Mouse (Mus musculus) urinary bladder, adult 2 months (tissue): ENCODE measurements around the gene Ccdc81. TPM values are rescaled to one million over a fixed set of nuclear protein-coding genes. Genes with fewer than 3 reads are reported as not detected.
A peak's percentile ranks its signal among the peaks of the same experiment; 100 is the strongest.

Experiments used
- DNase-seq: peaks from one replicate; pipeline ENCODE4 v3.0.0; 2022; ENCODE audit warnings: low spot score
- polyA plus RNA-seq: library from polyadenylated mRNA; depleted of rRNA; stranded (reverse); fragments of >200 nt; gene quantifications from 2 replicates; pipeline ENCODE4 v1.2.3, GENCODE M21; 2012; rRNA removed

Gene Ccdc81
- 0.04 and 0.12 TPM in 2 replicates for polyA plus RNA-seq

DNA sequence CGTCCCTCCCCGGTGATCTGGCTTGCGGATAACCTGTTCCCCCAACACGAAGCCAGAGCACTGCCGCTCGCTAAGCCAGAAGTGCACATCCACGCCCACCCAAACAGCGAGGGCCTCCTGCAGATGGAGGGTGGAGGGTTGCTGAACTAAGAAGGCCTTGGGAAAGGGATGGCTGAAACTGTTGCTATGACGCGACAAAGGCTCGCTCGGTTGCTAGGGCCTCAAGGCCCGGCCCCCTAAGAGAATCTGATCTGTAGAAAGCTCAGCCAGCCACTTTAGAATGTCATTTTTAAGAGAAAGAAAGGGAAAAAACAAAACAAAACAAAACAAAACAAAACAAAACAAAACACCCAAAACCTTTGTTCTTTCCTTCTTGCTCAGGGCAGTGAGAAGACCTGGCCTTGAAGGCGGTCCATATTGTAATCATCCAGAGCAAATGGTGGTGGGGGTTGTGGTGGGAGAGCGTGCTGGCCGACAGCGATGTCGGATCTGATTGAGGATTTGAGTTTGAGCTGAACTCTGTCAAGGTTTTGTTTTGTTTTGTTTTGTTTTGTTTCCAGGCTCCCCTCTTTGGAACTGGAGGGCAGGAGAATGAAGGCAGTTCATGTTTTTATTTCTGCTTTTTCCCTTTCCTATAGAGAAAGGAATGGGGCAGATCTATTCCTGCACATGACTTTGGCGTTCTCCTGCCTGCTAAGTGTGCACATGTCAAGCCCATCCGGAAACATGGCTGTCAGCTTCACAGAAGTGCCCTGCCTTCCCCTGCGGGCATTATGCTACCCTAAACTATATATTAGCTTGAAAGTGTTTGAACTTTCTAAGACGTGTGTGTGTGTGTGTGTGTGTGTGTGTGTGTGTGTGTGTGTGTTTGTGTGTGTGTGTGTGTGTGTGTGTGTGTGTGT lies at the start of gene Ccdc81:
Gene Ccdc81, minus strand, starts transcription at position 188 of the 902 bp plus-strand sequence.
- no peak for DNase-seq

GRCm38 (mm10) chr7:89949403-89949802 lies 46.0 kb upstream of the Ccdc81 start:
- DNase-seq: no peak

- DNase-seq: no peak
Observed at GRCm38 (mm10) chr7:89948026-89948425, 44.6 kb upstream of the Ccdc81 start.

GRCm38 (mm10) chr7:89940571-89941463 lies 37.4 kb upstream of the Ccdc81 start, which contains the start of gene Hikeshi:
Gene Hikeshi (minus strand): TSS chr7:89941204.
- peak; percentile 71 for DNase-seq

DNA sequence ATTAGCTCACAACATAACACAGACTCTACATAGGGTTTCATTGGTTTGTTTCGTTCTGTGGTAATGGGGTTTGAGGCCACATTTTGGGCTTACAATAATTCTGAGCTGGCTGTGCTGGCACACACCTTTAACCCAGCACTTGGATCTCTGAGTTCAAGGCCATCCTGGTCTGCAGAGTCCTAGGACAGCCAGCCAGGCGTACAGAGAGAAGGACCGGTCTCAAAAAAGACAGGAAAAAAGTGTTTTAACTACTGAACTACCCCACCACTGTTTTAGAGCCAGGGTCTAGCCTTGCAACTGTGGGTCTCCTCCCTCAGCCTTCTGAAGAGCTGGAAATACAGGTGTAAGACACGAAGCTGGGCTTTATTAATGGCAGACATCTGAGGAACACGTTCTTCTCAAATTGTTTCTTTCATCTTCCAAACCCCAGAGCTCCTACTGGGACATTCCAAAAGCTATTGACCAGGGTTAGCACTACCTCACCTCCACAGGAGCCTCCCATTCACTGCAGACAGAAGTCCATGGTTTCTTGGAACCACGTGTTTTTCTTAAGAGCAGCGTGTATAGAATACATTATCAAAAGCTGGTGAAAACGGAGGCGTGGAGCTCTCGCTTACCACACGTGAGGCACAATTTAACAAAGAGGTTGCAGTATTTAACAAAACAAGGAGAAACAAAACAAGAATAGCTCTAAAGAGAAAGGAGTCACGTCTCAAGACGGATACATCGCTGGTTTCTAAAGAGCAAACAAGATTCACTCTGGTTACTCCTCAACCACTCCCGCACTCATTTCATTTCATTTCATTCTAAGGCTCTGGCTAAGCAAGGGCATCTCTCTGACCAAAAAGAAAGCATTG lies 36.3 kb upstream of the Ccdc81 start:
- no peak for DNase-seq

DNA sequence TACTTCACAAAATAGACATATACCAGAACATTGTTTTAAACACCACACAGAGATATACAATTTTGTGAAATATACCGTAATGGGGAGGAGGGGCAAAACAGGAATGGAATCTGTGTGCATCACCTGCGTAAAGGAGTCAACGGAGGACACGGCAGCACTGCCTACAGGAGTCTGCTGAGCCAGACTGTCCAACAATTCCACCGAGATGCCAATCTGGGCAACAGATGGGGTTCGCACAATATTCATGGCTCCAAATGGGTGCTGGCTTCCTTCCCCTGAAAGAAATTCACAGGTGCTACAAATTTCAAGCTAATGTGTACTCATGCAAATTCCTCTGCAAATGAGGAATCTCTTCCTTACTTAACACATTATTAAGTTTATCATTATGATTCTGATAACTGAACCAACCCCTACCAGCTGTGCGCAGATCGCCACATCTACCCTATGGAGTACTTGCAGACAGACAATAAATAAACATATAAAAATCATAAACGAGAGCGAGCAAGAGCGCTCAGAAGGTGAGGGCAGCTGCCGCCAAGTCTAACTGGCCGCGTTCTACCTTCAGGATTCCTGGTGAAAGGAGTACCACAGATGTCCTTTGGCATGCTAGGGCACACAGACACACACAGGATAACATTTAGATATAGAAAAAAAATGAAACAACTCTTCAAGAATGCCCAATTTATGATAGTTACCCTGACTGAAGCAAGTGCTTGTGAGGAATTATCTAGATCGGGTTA lies 20.2 kb upstream of the Ccdc81 start:
- no peak for DNase-seq

GRCm38 (mm10) chr7:89917776-89918175 lies 14.3 kb upstream of the Ccdc81 start:
- DNase-seq: no peak

- DNase-seq: no peak
Observed at GRCm38 (mm10) chr7:89916711-89917110, 13.3 kb upstream of the Ccdc81 start.

- no peak for DNase-seq
Observed at GRCm38 (mm10) chr7:89913432-89914158, 10.2 kb upstream of the Ccdc81 start.

DNA sequence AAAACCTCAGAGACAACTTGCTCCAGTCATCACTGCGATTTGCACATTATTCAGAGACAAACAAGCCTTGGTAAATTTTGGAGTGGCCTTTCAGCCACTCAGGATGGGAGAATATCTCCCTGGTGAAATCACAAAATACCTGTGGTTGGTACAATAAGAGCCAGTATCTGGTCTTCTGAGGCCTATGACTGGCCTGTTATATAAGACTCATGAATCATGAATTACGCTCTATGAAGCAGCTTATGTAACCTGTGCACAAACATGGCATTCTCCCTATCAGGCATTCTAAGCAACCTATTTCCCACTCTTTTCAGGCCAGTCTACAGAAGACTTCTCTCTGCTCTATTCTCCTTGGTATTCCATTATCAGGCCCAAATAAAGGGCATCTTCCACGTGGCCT lies 8.9 kb upstream of the Ccdc81 start:
- no peak for DNase-seq

DNA sequence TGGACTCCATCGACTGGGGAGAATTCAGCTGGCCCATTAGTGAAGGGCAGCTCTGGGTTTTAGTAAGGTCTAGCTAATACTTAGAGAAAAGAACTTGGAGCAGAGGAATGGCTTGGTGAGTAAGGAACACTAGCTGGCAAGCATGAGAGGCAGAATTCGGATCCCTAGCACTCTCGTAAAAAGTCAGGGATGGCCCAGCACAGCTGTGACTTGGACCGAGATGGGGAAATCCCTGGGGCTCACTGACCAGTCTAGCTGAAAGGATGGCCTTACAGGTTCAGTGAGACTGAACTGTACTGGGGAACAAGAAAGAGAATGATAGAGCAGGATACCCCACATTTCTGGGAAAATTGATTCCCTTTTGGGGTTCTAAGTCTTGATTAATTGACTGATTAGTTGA lies 6.3 kb upstream of the Ccdc81 start:
- no peak for DNase-seq

GRCm38 (mm10) chr7:89908899-89909621 lies 5.6 kb upstream of the Ccdc81 start:
- no peak for DNase-seq

DNA sequence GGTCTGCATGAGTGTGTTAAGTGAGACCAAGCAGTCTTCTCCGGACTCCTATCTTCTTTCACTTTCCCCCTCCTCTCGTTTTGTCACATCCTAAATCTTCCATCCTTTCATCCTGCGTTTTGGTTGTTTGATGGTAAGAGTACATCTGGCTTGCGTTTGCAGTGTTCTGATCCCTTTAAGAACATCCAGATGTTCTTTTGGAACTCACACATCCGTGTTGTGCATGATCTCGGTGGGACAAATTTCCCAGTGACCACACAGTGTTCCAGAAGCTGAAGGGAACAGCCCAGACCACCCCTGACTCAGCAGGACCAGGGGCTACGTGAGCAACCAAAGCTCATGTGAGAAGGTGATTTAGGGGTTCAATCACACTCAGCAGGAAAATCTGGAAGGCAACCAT lies 5.0 kb upstream of the Ccdc81 start:
- DNase-seq: no peak

- no peak for DNase-seq
Observed at GRCm38 (mm10) chr7:89907950-89908349, 4.5 kb upstream of the Ccdc81 start.

GRCm38 (mm10) chr7:89903007-89903406 lies 422 bp downstream of the Ccdc81 start:
- no peak for DNase-seq

DNA sequence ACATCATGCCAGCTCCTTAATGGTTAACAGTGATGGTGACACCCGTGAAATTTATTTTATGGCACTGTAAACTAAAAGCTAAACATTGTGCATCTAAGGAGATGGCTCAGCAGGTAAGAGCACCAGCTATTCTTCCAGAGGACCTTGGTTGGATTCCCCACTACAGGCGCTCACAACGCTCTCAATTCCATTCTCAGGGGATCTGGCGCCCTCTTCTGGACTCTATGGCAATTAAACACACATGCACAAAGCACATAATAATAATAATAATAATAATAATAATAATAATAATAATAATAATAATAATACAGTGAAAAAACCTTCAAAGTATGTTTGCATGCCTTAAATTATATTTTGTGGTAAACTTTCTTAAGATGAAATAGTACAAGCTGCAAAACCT lies 11.6 kb downstream of the Ccdc81 start:
- DNase-seq: no peak

- DNase-seq: no peak
Observed at GRCm38 (mm10) chr7:89891412-89891811, 12.0 kb downstream of the Ccdc81 start.

- no peak for DNase-seq
Observed at GRCm38 (mm10) chr7:89884551-89884950, 18.9 kb downstream of the Ccdc81 start.

DNA sequence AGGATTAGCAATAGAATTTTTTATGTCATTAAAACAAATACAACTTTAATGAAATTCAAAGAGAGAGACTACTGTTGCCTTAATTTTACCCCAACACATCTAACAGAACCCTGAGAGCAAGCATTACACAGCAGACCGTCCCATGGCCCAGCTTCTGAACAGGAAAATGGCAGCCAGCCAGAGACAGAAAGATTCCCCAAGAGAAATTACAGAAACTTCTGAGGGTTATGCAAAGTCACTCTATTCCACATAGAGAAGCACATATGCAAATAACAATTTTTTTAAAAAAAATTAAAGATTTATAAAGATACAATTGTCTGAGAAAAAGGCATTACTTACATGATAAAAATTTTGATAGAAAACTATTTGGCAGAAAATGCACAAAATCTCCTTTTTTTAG lies 23.7 kb downstream of the Ccdc81 start:
- DNase-seq: no peak
